Mouse (Mus musculus) limb, embryonic 12.5 days (tissue): ENCODE measurements around the gene Tlr12. TPM values are rescaled to one million over a fixed set of nuclear protein-coding genes. Genes with fewer than 3 reads are reported as not detected.
"Not testable (repeated sequence)": the region's sequence is repeated elsewhere in the genome, so short reads cannot be mapped to it uniquely, and the experiment has no call there.

ENCODE experiments used
- ATAC-seq: fragments of 200-750 bp; cut with Nextera tagmentation; 2 replicates; pipeline ENCODE4 v1.8.0; 2017; ENCODE audit warnings: low read depth, moderate TSS enrichment; ENCODE audit not compliant: insufficient number of reproducible peaks, insufficient read depth, low FRiP score, low TSS enrichment
- H3K27ac ChIP-seq: fragments of 300-500 bp; sonication (generic); 2 replicates; pipeline ENCODE4 v1.5.1; 2016; ENCODE audit warnings: mild to moderate bottlenecking, moderate library complexity
- H3K27me3 ChIP-seq: fragments of 300-500 bp; sonication (generic); 2 replicates; pipeline ENCODE4 v1.6.1; 2016; ENCODE audit warnings: mild to moderate bottlenecking, moderate library complexity
- H3K36me3 ChIP-seq: fragments of 300-500 bp; sonication (generic); 2 replicates; pipeline ENCODE4 v1.6.1; 2016; ENCODE audit warnings: mild to moderate bottlenecking, moderate library complexity
- H3K4me1 ChIP-seq: fragments of 300-500 bp; sonication (generic); replicated peaks from 2 replicates; pipeline ENCODE4 v1.6.1; 2016
- H3K4me2 ChIP-seq: fragments of 300-500 bp; sonication (generic); 2 replicates; pipeline ENCODE4 v1.6.1; 2016; ENCODE audit warnings: mild to moderate bottlenecking, moderate library complexity
- H3K4me3 ChIP-seq: fragments of 300-500 bp; sonication (generic); replicated peaks from 2 replicates; pipeline ENCODE4 v1.5.1; 2016; ENCODE audit warnings: mild to moderate bottlenecking
- H3K9ac ChIP-seq: fragments of 300-500 bp; sonication (generic); replicated peaks from 2 replicates; pipeline ENCODE4 v1.6.1; 2016; ENCODE audit warnings: mild to moderate bottlenecking, moderate library complexity
- H3K9me3 ChIP-seq: fragments of 300-500 bp; sonication (generic); 2 replicates; pipeline ENCODE4 v1.6.1; 2016; ENCODE audit warnings: mild to moderate bottlenecking, moderate library complexity
- WGBS: fragments of 180-500 bp; shearing (Covaris S2); methylation state at CpG from one replicate; pipeline ENCODE4 v1.1.7; 2016; 5-methylcytosine and 5-hydroxymethylcytosine counted together
- polyA plus RNA-seq: library from polyadenylated mRNA; unstranded; fragments of >200 nt; fragmentation: Nextera tagmentation; extraction: Ambion mirVana; gene quantifications from 2 replicates; pipeline ENCODE4 v1.2.1, GENCODE M21; 2016

Gene Tlr12
- 1.2 and 1.3 TPM in 2 replicates for polyA plus RNA-seq

DNA sequence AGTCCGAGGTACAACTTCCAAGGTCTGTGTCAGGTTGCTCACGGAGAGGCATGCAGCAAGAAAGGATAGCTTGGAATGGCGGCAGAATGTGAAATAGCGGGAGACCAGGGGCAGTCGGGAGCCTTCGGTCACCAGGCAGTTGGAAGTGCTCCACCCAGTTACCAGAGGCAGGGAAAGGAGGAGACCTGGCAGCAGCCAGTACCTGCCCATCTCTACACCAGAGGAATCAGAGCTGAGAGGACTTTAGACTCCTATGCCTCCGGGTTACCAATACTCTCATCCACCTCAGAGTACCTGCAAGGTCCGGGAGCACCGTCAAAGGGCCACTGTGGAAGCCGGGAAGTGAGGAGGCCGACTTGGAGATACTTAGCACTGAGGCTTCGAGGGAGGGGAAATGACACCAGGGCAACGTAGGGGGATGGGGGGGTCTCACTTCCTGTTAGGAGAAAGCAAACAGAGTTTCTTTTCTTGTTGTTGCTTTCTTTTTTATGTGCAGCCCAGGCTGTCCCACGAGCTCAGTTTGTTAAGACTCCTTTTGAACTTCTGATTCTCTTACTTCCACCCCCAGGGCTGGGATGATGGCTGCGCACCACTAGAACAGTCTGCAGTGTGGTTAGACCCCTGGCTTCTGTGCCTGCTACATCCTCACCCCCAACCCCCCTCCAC, at the start of gene Tlr12:
Tlr12 (minus strand) TSS at position 374 of the 666 bp plus-strand sequence.
- peaks cover 6% of the 10 kb centered on the region for H3K27me3 ChIP-seq
- ATAC-seq = no peak
- WGBS = 57% methylated on average over 15 of the region's 15 CpGs
- peak within 1 kb of the TSS; percentile 71 for H3K27ac ChIP-seq
- H3K4me2 ChIP-seq = no peak within 1 kb of the TSS
- no peaks in the 10 kb centered on the region for H3K9me3 ChIP-seq
- no peak within 1 kb of the TSS for H3K4me3 ChIP-seq
- peaks cover 24% of the 10 kb centered on the region for H3K4me1 ChIP-seq
- no peak within 1 kb of the TSS for H3K9ac ChIP-seq
- H3K36me3 ChIP-seq = no peaks in the 10 kb centered on the region

DNA sequence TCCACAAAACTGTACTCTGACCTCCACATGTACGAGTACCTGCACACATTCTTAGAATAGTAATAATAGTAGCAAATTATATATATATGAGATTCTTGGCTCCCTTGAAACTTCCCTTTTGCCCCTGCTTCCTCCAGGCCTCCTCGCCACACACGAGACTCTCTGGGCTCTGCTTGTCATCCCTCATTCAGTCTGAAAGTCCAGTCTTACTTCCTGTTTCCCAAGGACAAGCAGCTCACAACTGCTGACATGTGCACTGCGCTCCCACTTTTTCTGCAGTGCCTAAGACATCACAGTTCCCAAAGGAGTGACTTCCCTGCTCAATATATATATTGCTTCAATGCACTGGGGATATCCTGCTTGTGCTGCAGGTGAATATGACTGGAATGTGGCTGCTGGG, 48.8 kb upstream of the Tlr12 start:
- not testable (repeated sequence) for ATAC-seq
- WGBS = 50% methylated on average over 4 of the region's 4 CpGs

DNA sequence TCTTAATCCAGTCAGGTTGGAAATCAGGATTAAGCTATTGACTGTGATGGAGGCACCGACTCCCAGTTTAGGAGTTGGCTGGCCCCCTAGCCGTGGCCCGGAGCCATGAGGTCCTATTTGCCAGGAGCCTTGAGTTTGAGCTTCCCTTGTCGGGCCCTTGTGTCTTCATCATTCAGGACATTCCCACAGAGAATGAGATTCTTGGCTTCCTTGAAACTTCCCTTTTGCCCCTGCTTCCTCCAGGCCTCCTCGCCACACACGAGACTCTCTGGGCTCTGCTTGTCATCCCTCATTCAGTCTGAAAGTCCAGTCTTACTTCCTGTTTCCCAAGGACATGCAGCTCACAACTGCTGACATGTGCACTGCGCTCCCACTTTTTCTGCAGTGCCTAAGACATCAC, 47.9 kb upstream of the Tlr12 start:
- H3K4me2 ChIP-seq, H3K36me3 ChIP-seq, H3K9ac ChIP-seq, H3K9me3 ChIP-seq, H3K4me3 ChIP-seq, H3K27ac ChIP-seq, ATAC-seq, H3K27me3 ChIP-seq: not testable (repeated sequence)
- H3K4me1 ChIP-seq = peaks cover 21% of the 10 kb centered on the region
- WGBS = 55% methylated on average over 7 of the region's 7 CpGs

More for the DNA sequence above, 48.8 kb upstream of the Tlr12 start:
- H3K9ac ChIP-seq, H3K36me3 ChIP-seq, H3K27ac ChIP-seq, H3K27me3 ChIP-seq, H3K9me3 ChIP-seq, H3K4me2 ChIP-seq, H3K4me3 ChIP-seq: not testable (repeated sequence)
- peaks cover 24% of the 10 kb centered on the region for H3K4me1 ChIP-seq

DNA sequence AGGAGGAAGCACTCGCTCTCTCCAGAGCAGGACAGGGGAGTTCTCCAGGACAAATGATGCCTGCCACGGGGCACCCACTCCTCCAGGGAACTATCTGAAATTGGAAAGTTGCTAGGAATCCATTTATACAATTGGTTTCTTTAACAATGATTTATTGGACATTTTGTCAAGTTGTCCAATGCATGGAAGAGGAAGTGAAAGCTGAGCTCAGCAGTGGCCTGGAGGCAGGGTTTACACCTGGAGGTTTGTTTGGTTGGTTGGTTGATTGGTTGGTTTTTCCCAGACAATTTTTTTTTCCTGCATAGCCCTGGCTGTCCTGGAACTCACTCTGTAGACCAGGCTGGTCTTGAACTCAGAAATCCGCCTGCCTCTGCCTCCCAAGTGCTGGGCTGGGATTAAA, 45.6 kb upstream of the Tlr12 start:
- Histone ChIP-seq H3K9ac (no peak overlapping the region), H3K27ac (no peak overlapping the region), H3K36me3 (no peaks in the 10 kb centered on the region), H3K9me3 (no peaks in the 10 kb centered on the region), H3K4me3 (no peak overlapping the region), H3K27me3 (no peaks in the 10 kb centered on the region), H3K4me2 (no peak overlapping the region), H3K4me1 (peaks cover 20% of the 10 kb centered on the region)
- no peak for ATAC-seq
- 65% methylated on average over 3 of the region's 3 CpGs for WGBS

DNA sequence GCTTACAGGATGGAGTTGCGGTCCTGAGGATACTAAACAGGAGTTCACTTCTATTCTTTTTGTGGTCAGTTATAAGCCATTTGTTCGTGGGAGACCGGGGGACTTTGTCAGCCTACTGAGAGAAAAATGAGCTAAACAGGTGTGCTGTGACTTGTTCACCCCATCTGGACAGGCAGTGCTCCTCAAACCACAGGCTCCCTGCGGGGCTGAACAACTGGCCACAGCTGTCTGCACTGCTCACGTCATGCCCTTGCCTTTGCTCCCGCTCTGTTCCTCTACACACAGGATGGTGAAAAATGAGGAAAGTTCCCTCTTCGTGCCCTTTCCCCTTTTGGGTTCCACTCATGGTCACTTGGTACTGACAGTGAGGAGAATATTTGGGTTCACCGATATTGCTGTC, 42.6 kb upstream of the Tlr12 start:
- Histone ChIP-seq H3K4me3 (no peak overlapping the region), H3K9ac (no peak overlapping the region), H3K9me3 (no peaks in the 10 kb centered on the region), H3K4me2 (no peak overlapping the region), H3K27ac (no peak overlapping the region), H3K27me3 (no peaks in the 10 kb centered on the region), H3K4me1 (peaks cover 31% of the 10 kb centered on the region), H3K36me3 (no peaks in the 10 kb centered on the region)
- ATAC-seq = no peak; the same call in 1 of the 2 replicates
- 76% methylated on average over 8 of the region's 8 CpGs for WGBS

DNA sequence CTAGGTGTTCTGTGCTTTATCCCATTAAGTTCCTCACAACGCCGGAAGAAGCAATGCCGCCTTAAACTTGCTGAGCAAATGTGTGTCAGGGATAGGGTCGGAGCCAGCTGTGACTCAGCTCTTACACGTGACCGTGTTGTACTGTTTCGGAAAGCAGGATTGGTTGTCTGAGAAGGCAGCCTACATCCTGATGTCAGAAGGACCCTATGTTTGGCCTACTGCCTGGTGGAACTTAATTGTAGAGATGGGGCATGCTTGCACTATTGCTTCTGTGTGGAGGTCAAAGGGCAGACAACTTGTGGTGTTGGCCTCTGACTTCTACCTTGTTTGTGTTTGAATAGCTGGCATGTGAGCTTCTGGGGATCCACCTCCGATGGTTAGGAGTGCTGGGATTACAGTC, 41.8 kb upstream of the Tlr12 start:
- Histone ChIP-seq H3K27me3 (no peaks in the 10 kb centered on the region), H3K4me3 (no peak overlapping the region), H3K4me1 (peaks cover 38% of the 10 kb centered on the region), H3K27ac (no peak overlapping the region), H3K4me2 (no peak overlapping the region), H3K36me3 (no peaks in the 10 kb centered on the region), H3K9me3 (no peaks in the 10 kb centered on the region), H3K9ac (no peak overlapping the region)
- 88% methylated on average over 8 of the region's 8 CpGs for WGBS
- ATAC-seq = no peak

DNA sequence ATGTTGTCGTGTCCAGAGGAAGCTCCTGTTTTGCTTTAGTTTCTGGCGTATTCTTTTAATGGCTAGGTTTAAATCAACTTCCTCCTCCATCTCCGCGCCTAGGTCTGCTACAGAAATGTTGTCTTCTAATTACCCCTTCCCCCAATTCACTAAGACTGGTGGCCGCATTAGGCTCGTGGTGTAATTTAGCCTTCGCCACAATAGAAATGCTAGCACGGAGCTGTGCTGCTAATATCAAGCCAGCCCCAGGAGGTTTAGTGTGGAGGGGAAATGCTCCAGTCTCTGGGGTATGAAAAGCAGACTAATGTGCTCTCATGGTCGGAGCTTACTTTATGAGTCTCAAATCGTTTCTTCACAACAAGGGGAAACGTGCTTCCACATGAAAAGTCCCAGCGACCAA, 37.0 kb upstream of the Tlr12 start:
- peak overlapping the region; percentile 75; the same call in 1 of the 2 replicates for H3K9ac ChIP-seq
- no peaks in the 10 kb centered on the region for H3K27me3 ChIP-seq
- H3K4me3 ChIP-seq = peak overlapping the region; percentile 75
- no peaks in the 10 kb centered on the region for H3K36me3 ChIP-seq
- H3K9me3 ChIP-seq = no peaks in the 10 kb centered on the region
- H3K27ac ChIP-seq = no peak overlapping the region
- no peak for ATAC-seq
- peak overlapping the region; percentile 96 for H3K4me2 ChIP-seq
- 1% methylated on average over 12 of the region's 12 CpGs for WGBS
- peaks cover 45% of the 10 kb centered on the region for H3K4me1 ChIP-seq

DNA sequence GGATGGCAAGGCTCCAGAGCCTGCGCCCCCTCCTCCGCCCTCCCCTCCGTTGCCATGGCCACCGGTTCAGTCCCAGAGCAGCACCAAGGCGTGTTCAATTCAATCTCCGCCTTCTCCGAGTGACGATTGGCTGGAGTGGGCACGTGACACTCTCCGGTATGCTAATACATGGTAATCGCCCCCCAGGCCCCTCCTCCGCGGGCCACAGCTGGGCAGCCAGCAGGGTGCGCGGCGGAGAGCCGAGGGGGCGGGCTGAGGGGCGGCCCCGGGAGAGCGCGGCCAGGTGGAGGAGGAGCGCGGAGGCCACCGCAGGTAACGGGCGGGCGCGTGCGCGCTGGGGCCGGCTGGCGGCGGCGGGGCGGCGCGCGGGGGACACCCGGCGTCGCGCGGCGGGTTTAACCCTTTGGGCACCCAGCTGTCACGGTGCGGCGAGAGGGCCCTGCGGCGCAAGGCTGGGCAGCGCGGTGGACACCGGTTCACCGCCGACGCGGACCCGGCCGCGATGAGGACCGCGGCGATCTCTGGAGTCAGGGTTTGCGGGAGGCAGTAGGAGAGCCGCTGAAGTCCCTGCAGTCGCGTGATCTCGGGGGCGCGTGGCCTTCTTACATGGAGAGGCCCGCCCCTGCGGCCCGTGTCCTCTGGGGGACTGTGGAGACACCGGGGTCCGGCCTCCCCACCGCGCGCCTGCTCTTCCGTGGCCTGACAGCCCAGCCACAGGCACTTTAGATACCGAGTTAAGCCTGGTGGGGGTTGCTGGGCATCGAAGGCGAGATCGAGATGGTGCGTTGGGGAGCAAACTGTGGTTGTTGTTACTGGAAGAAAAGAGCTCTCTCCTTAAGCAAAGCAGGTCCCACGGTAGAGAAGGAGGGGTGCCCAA, 36.3 kb upstream of the Tlr12 start, which contains the start of gene Phc2:
Phc2 (plus strand) TSS at position 198 of the 877 bp plus-strand sequence.
- WGBS = under 1% methylated on average over 82 of the region's 85 CpGs
- ATAC-seq = peak; percentile 91

DNA sequence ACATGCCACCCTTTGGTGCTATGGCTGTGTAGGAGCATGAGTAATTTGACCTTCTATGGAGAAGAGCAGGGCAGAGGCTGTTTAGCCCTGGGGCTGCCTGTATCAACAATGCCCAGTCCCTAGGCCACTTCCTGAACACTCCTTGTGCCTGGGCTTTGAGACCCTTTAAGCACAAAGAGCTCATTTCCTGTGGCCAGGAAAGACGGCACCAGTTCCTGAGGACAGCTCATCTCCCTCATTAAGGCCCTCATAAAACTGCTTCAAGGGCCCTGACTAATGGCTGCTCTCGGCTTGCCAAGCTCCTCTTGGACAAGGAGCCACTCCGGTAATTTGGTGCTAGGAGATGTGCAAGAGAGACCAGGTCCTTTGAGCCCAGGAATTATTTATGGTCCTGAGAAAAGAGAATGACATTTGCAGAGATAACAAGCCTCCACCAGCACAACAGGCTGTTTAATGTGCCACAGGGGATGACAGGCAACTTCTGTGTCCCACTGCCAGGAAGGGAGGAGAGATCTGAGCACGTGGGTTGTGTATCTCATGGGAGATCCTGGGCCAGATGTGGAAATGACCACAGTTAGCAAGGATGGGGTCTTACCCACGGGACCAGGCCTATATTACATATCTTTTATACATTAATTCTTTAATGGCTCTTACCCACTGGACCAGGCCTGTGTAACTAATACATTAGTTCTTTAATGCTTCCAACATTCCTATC, 34.3 kb upstream of the Tlr12 start:
- Histone ChIP-seq H3K4me1 (peaks cover 57% of the 10 kb centered on the region), H3K27me3 (no peaks in the 10 kb centered on the region), H3K27ac (peak overlapping the region; percentile 45; the same call in 1 of the 2 replicates), H3K4me3 (no peak overlapping the region), H3K9me3 (no peaks in the 10 kb centered on the region), H3K9ac (no peak overlapping the region), H3K36me3 (no peaks in the 10 kb centered on the region), H3K4me2 (no peak overlapping the region)
- ATAC-seq = no peak
- WGBS = 12% methylated on average over 5 of the region's 5 CpGs

More for the DNA sequence above, 36.3 kb upstream of the Tlr12 start, which contains the start of gene Phc2:
- no peaks in the 10 kb centered on the region for H3K36me3 ChIP-seq
- H3K4me1 ChIP-seq = peaks cover 50% of the 10 kb centered on the region
- peak within 1 kb of the TSS; percentile 75 for H3K27ac ChIP-seq
- H3K27me3 ChIP-seq = no peaks in the 10 kb centered on the region
- H3K9ac ChIP-seq = peak within 1 kb of the TSS; percentile 75
- H3K4me3 ChIP-seq = peak within 1 kb of the TSS; percentile 75
- peak within 1 kb of the TSS; percentile 96 for H3K4me2 ChIP-seq
- no peaks in the 10 kb centered on the region for H3K9me3 ChIP-seq

DNA sequence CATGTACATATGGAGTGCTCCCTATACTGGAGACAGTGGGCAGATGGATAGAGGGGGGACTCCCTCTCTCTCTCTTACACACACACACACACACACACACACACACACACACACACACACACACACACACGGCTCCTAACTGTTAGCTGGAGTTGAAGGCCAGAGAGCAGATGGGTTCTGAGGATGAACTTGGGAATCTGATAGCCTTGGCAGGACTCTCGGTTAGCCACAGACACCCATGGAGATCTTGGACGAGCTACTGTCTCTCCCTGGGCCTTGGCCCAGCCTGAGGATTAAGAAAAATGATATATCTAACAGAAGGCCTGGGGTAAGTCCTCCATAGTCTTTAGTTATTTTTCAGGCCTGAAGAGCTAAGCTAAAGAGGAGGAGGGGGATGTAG, 33.1 kb upstream of the Tlr12 start:
- Histone ChIP-seq H3K4me2 (no peak overlapping the region), H3K4me1 (peaks cover 55% of the 10 kb centered on the region), H3K27me3 (no peaks in the 10 kb centered on the region), H3K9me3 (no peaks in the 10 kb centered on the region), H3K36me3 (no peaks in the 10 kb centered on the region), H3K4me3 (no peak overlapping the region), H3K27ac (no peak overlapping the region), H3K9ac (no peak overlapping the region)
- no peak for ATAC-seq
- WGBS = 46% methylated on average over 3 of the region's 3 CpGs
